Mouse (Mus musculus) intestine, postnatal 0 days (tissue): ENCODE results near the gene Gm32742. TPM values are rescaled to one million over a fixed set of nuclear protein-coding genes. Genes with fewer than 3 reads are reported as not detected.

Experiments
- ATAC-seq: fragments of 200-750 bp; cut with Nextera tagmentation; 2 replicates; pipeline ENCODE4 v1.8.0; 2017; ENCODE audit warnings: mild to moderate bottlenecking, moderate TSS enrichment, moderate library complexity
- H3K27ac ChIP-seq: fragments of 300-500 bp; sonication (generic); 2 replicates; pipeline ENCODE4 v1.5.1; 2014; ENCODE audit warnings: mild to moderate bottlenecking, low read depth, low read length, moderate library complexity
- H3K27me3 ChIP-seq: fragments of 300-500 bp; sonication (generic); replicated peaks from 2 replicates; pipeline ENCODE4 v1.6.1; 2014; ENCODE audit warnings: low read length, mixed read lengths; ENCODE audit not compliant: control insufficient read depth, insufficient read depth
- H3K36me3 ChIP-seq: fragments of 300-500 bp; sonication (generic); 2 replicates; pipeline ENCODE4 v1.6.1; 2014; ENCODE audit warnings: mild to moderate bottlenecking, moderate library complexity; ENCODE audit not compliant: control insufficient read depth, insufficient read depth
- H3K4me1 ChIP-seq: fragments of 300-500 bp; sonication (generic); replicated peaks from 2 replicates; pipeline ENCODE4 v1.6.1; 2014; ENCODE audit warnings: antibody characterized with exemption, low read length, mixed read lengths; ENCODE audit not compliant: control insufficient read depth, insufficient read depth
- H3K4me2 ChIP-seq: fragments of 300-500 bp; sonication (generic); replicated peaks from 2 replicates; pipeline ENCODE4 v1.6.1; 2014; ENCODE audit warnings: low read depth, mild to moderate bottlenecking, moderate library complexity
- H3K4me3 ChIP-seq: fragments of 300-500 bp; sonication (generic); 2 replicates; pipeline ENCODE4 v1.5.1; 2014; ENCODE audit warnings: low read depth, low read length
- H3K9ac ChIP-seq: fragments of 300-500 bp; sonication (generic); 2 replicates; pipeline ENCODE4 v1.6.1; 2014; ENCODE audit warnings: mild to moderate bottlenecking, low read depth, low read length
- H3K9me3 ChIP-seq: fragments of 300-500 bp; sonication (generic); 2 replicates; pipeline ENCODE4 v1.6.1; 2016; ENCODE audit warnings: mixed run types; ENCODE audit not compliant: control insufficient read depth
- CTCF ChIP-seq: sonication (generic); IDR thresholded peaks from 2 replicates; pipeline ENCODE4 v1.5.1; 2016; ENCODE audit warnings: low read depth, mild to moderate bottlenecking, control low read depth, antibody characterized with exemption, moderate library complexity
- WGBS: fragments of 180-500 bp; shearing (Covaris S2); extraction: QIAGEN DNeasy Blood & Tissue Kit; methylation state at CpG from one replicate; pipeline ENCODE4 v1.1.7; 2014; 5-methylcytosine and 5-hydroxymethylcytosine counted together
- polyA plus RNA-seq: library from polyadenylated mRNA; unstranded; fragments of >200 nt; fragmentation: Nextera tagmentation; extraction: Ambion mirVana; gene quantifications from 2 replicates; pipeline ENCODE4 v1.2.1, GENCODE M21; 2015

Gm32742 gene
- polyA plus RNA-seq, 1 experiment from 2014 or later, result not detected

DNA sequence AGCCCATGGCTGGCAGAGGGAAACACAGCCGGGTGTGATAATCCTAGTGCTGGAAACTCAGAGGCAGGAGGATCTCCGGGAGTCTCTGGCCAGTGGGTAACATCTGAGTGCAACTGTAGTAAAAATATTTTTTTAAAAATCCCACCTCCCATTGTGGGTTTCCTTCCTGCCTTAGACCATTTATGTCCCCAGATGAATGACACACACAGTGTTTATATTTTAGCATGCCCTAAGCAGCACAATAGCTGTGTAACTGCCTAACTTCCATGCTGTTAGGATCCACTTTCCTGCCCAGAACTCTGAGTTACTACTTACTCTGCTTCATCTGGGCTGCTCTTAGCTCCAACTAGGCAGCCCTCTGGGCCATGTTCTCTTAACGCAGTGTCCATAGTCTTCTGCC, 25.3 kb upstream of the Gm32742 start:
- Histone ChIP-seq H3K36me3 (no peaks in the 10 kb centered on the region), H3K9ac (no peak overlapping the region), H3K9me3 (no peaks in the 10 kb centered on the region), H3K4me2 (no peak overlapping the region), H3K27ac (no peak overlapping the region), H3K27me3 (no peaks in the 10 kb centered on the region; the same call in 1 of the 2 replicates), H3K4me3 (no peak overlapping the region), H3K4me1 (no peaks in the 10 kb centered on the region)
- WGBS, result 80% methylated on average over 3 of the region's 3 CpGs
- no peak for TF ChIP-seq CTCF
- ATAC-seq, result no peak

GRCm38 (mm10) chr9:51185871-51186270, 20.6 kb upstream of the Gm32742 start:
- 78% methylated on average over 5 of the region's 5 CpGs for WGBS

GRCm38 (mm10) chr9:51185386-51185785, 20.1 kb upstream of the Gm32742 start:
- Histone ChIP-seq H3K4me1 (no peaks in the 10 kb centered on the region), H3K9me3 (no peaks in the 10 kb centered on the region), H3K4me2 (no peak overlapping the region), H3K9ac (no peak overlapping the region), H3K4me3 (no peak overlapping the region), H3K27ac (no peak overlapping the region), H3K27me3 (peaks cover 3% of the 10 kb centered on the region; the same call in 1 of the 2 replicates), H3K36me3 (no peaks in the 10 kb centered on the region)
- no peak for ATAC-seq
- no peak for TF ChIP-seq CTCF
- WGBS, result 78% methylated on average over 4 of the region's 4 CpGs

More at GRCm38 (mm10) chr9:51185871-51186270, 20.6 kb upstream of the Gm32742 start:
- Histone ChIP-seq H3K4me2 (no peak overlapping the region), H3K9ac (no peak overlapping the region), H3K36me3 (no peaks in the 10 kb centered on the region), H3K9me3 (no peaks in the 10 kb centered on the region), H3K27me3 (peaks cover 3% of the 10 kb centered on the region; the same call in 1 of the 2 replicates), H3K27ac (no peak overlapping the region), H3K4me3 (no peak overlapping the region), H3K4me1 (no peaks in the 10 kb centered on the region)
- no peak for ATAC-seq
- TF ChIP-seq CTCF, result no peak

DNA sequence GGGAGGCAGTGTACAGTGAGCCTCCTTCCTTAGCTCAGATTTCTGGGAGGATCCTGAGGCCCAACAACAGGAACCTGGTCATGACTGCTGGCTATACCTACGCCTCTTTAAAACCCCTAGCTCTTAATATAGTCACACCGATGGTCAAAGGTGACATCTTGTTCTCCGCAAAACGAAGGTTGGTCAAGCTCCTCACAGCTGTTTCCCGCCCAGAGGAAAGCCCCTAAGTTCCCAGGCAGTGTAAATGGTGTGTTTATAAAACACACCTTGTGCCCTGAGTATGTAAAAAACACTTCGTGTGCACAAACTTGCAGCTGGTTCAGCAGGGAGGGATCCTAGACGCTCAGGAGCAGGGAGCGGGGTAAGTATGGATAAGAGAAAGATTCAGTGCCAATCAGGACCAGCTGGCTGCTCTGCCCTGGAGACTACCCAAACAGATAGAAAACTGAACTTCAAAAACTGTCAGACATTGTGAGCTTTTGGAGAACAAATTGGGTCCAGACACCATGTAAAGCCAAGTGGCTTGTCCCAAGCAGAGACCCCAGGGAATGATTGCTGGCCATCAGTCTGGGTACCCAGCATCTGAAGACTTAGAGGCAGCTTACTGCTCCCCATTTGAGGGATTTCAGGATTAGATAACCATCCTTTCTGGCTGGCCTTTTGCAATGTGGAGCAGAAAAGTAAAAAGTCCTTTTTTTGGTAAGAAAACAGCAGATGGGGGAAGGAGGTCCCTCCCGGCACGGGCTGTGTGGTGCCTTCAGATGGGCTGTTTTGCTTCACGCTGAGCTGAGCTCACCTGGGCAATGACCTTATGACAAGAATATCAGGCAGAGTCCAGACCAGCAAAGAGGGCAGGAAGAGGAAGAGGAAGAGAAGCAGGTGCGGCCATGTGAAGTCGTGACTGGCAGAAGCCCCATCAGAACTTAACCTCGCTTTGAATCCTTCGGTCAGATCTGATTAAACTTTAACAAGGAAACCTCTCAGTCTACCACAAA, 17.7 kb upstream of the Gm32742 start:
- H3K36me3 ChIP-seq, result no peaks in the 10 kb centered on the region
- no peak for ATAC-seq
- 0 out of 2 replicates have a peak, but pooled peaks cover 3% of the 10 kb centered on the region for H3K27me3 ChIP-seq
- no peaks in the 10 kb centered on the region for H3K4me1 ChIP-seq
- no peak overlapping the region for H3K4me2 ChIP-seq
- no peak overlapping the region for H3K4me3 ChIP-seq
- no peaks in the 10 kb centered on the region for H3K9me3 ChIP-seq
- WGBS, result 72% methylated on average over 15 of the region's 15 CpGs
- TF ChIP-seq CTCF, result no peak
- H3K27ac ChIP-seq, result no peak overlapping the region
- H3K9ac ChIP-seq, result no peak overlapping the region

DNA sequence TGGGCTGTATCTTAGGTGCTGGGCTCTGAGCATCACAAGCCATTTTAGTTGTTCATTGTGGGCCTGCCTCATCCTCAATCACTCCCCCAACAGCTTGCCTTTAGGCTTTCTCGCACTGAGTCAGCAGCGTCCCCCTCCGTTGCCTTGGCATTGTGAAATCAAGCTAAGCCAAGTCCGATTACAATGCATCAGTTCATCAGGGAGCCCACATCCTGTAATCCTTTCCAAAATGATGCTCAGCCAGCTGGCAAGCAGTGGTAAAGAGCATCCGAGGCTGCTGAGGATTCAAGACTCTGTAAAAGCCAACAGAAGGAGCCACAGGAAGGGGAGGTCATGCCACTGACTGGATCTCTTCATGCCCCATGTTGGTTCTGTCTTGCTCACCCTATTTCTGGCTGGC, 15.3 kb upstream of the Gm32742 start:
- H3K4me3 ChIP-seq, result no peak overlapping the region
- no peak for ATAC-seq
- no peaks in the 10 kb centered on the region for H3K9me3 ChIP-seq
- H3K4me1 ChIP-seq, result no peaks in the 10 kb centered on the region
- no peak for TF ChIP-seq CTCF
- H3K27ac ChIP-seq, result no peak overlapping the region
- H3K4me2 ChIP-seq, result no peak overlapping the region
- WGBS, result 81% methylated on average over 5 of the region's 5 CpGs
- no peak overlapping the region for H3K9ac ChIP-seq
- H3K27me3 ChIP-seq, result 0 out of 2 replicates have a peak, but pooled peaks cover 3% of the 10 kb centered on the region
- H3K36me3 ChIP-seq, result no peaks in the 10 kb centered on the region

DNA sequence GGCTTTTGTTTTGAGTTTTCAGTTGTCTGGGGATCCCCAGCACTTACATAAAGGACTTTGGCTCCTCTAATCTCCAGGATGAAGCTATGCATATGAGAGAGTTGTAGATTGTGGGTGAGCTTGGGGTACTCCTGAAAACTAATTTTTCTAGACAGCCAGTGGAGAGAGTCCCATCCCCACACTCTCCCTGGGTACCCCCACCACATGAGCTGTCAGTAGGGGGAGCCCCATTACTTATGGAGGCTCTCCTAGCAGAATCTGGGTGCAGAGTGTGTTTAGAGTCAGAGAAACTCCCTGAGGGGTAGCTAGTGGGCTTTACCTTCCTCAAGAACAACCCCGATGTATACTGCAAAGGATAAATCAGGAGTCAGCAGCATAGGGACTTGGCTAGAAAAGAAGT, 13.0 kb upstream of the Gm32742 start:
- ATAC-seq, result no peak
- H3K9me3 ChIP-seq, result no peaks in the 10 kb centered on the region
- H3K4me1 ChIP-seq, result no peaks in the 10 kb centered on the region
- H3K36me3 ChIP-seq, result no peaks in the 10 kb centered on the region
- 86% methylated on average over 1 of the region's 1 CpGs for WGBS
- H3K9ac ChIP-seq, result no peak overlapping the region
- TF ChIP-seq CTCF, result peak; percentile 33; the same call in 1 of the 2 replicates
- H3K4me3 ChIP-seq, result no peak overlapping the region
- no peaks in the 10 kb centered on the region for H3K27me3 ChIP-seq
- no peak overlapping the region for H3K27ac ChIP-seq
- no peak overlapping the region for H3K4me2 ChIP-seq
